ENCODE assay signal across 8 mouse cellular contexts in genomic region chr8:46551615-46552440, GRCm38 (mm10). TPM values are rescaled to one million over a fixed set of nuclear protein-coding genes. Genes with fewer than 3 reads are reported as not detected.
DNase-seq lines count a peak whose midpoint lies in the region; ATAC-seq and TF ChIP-seq lines count a peak whose summit lies in the region.

Cenpu (plus strand) TSS chr8:46552028.

- TF ChIP-seq POLR2A in cortical plate, adult 2 months (IDR thresholded peaks at IDR 0.05; ENCODE audit: extremely low read depth, insufficient read depth, low read length) = peak; percentile 87

- H3K9me3 ChIP-seq in megakaryocyte, embryonic 14.5 days = no peaks in the 10 kb centered on the region

- H3K36me3 ChIP-seq in megakaryocyte, embryonic 14.5 days (replicated peaks; ENCODE audit: low read length) = peaks cover 19% of the 10 kb centered on the region

- H3K4me3 ChIP-seq in cortical plate, adult 2 months (ENCODE audit: insufficient read depth, low read length) = peak within 1 kb of the TSS; percentile 46
- peak within 1 kb of the TSS; percentile 93 for H3K4me3 ChIP-seq in megakaryocyte, embryonic 14.5 days (replicated peaks)

- no peaks in the 10 kb centered on the region for H3K4me1 ChIP-seq in cortical plate, adult 2 months (ENCODE audit: control insufficient read depth, insufficient read depth, low read length)
- peaks cover 55% of the 10 kb centered on the region for H3K4me1 ChIP-seq in megakaryocyte, embryonic 14.5 days

- H3K27me3 ChIP-seq in megakaryocyte, embryonic 14.5 days (replicated peaks) = no peaks in the 10 kb centered on the region

- DNase-seq in gastrocnemius, adult 8-10 months (ENCODE audit: low spot score in 2 of 2) = peak; percentile 100
- DNase-seq in hindlimb bud, embryonic 11.5 days (ENCODE audit: extremely low spot score, low read depth, low spot score) = peak; percentile 96
- peak; percentile 99 for DNase-seq in left cerebral cortex, adult 8-10 months (ENCODE audit: low spot score in 2 of 2)
- peak; percentile 100 for DNase-seq in right cerebral cortex, postnatal 10 days (ENCODE audit: low spot score in 2 of 2)
- DNase-seq in urinary bladder, postnatal 25 days (ENCODE audit: low spot score) = peak; percentile 99

- TF ChIP-seq CTCF in cortical plate, adult 2 months (IDR thresholded peaks at IDR 0.05; ENCODE audit: extremely low read depth, insufficient read depth, low read length) = no peak

- peak; percentile 93 for ATAC-seq in activated CD4-positive, CD25-positive, alpha-beta regulatory T cell, adult 4 months

- H3K27ac ChIP-seq in cortical plate, adult 2 months (ENCODE audit: insufficient read depth, low read length) = no peak within 1 kb of the TSS

RNA-seq across cellular contexts. Expression of gene Cenpu, which starts in this region (rescaled TPM):
- 10 to 100 TPM; 11.2 to 12.4 TPM for polyA plus RNA-seq in activated CD4-positive, CD25-positive, alpha-beta regulatory T cell, adult 4 months (2017; shearing (Covaris generic))
- polyA plus RNA-seq in cortical plate, adult 2 months (2012; rRNA removed) = 1.9 and 3.2 TPM in 2 replicates
- under 1 TPM in 2 of 4 experiments, not detected in 2; 0.19 to 0.29 TPM for total RNA-seq in gastrocnemius, adult 8-10 months (2022)
- 1 to 10 TPM; 2.1 to 5.7 (median 3.1) TPM for total RNA-seq in left cerebral cortex, adult 8-10 months (2022)
- 4.8 and 6.3 TPM in 2 replicates for polyA plus RNA-seq in megakaryocyte, embryonic 14.5 days (2012; ENCODE audit: insufficient read depth, low replicate concordance)

Comparison
In these comparisons a context has a peak if more than half of its experiments do, and no peak if none do; other contexts are left out.
1. Peak in DNase-seq in gastrocnemius, adult 8-10 months; RNA of the gene not detected or under 1 TPM.